Mouse (Mus musculus) testis, adult 2 months (tissue): ENCODE measurements at regions not wholly inside any gene's neighbourhood (a gene's known extent, or its start where the extent isn't known, plus 50 kb on each side); places are given as distances from the start of the nearest gene placed in this dataset.

Experiments
- CTCF ChIP-seq: fragments of 200-500 bp; IDR thresholded peaks from 2 replicates; pipeline ENCODE4 v1.5.1; 2012; ENCODE audit warnings: low read depth, mild to moderate bottlenecking, inconsistent platforms, low read length, moderate library complexity; ENCODE audit not compliant: control insufficient read depth, insufficient read depth, insufficient replicate concordance
- POLR2A ChIP-seq: fragments of 200-500 bp; IDR thresholded peaks from 2 replicates; pipeline ENCODE4 v1.6.1; 2012; ENCODE audit warnings: low read depth, mild to moderate bottlenecking, inconsistent platforms, low read length, moderate library complexity; ENCODE audit not compliant: control insufficient read depth

DNA sequence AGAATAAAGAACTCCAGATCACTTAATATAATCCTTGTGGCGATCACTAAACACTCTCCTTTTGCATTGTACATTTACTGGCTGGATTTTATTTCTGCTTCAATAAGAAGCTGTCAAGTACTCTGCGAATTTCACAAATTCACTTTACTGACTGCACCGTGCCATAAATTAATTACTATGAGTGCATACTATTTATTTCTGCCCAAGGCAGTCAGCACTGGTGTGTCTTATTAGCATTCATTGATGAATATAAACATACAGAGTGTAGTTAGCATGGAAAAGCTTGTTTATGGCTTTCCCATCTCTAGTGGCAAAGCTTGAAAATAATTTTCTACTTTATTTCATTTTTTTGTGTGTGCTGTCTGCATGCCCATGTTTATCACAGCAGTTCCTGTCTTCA, 453.3 kb upstream of the Lmcd1 start:
- TF ChIP-seq CTCF, result no peak
- no peak for TF ChIP-seq POLR2A
